Mouse (Mus musculus): ENCODE measurements around the gene Fbxo21.

DNA sequence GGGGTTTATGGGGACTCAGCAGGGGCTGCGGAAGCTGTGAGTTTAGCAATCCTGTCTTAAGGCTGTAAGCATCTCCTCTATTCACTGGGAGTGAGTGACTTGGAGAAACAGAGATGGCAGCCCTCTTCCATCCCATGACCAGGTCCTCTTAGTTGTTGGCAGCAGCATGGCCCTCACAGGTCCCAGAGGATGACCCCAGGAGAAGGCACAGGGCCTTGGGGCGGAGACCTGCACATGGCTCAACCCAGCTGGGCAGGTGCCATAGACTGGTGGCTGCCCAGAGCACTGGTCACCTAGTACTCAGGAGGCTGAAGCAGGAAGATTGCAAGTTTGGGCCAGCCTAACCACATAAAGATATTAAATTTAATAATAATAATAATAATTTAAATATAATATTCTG lies 39.1 kb downstream of the Fbxo21 start:
- TF ChIP-seq CTCF (conservative IDR thresholded peaks at IDR 0.05; ENCODE audit: insufficient read depth, insufficient read length, low read depth, low read length) (no peak), POLR2A (IDR thresholded peaks at IDR 0.05; ENCODE audit: low read depth, low read length) (no peak)

Data from kidney, adult 2 months (tissue).